Mouse (Mus musculus) embryonic fibroblast, embryonic 13.5 days (primary cell): ENCODE measurements around the gene Otub2. TPM values are rescaled to one million over a fixed set of nuclear protein-coding genes. Genes with fewer than 3 reads are reported as not detected.

Source experiments
- H3K27ac ChIP-seq: 2 replicates; pipeline ENCODE4 v1.5.1; 2012; ENCODE audit warnings: low read length, control low read depth, inconsistent platforms; ENCODE audit not compliant: insufficient read depth
- H3K4me1 ChIP-seq: 2 replicates; pipeline ENCODE4 v1.6.1; 2011; ENCODE audit warnings: low read length; ENCODE audit not compliant: control insufficient read depth, insufficient read depth
- H3K4me3 ChIP-seq: 2 replicates; pipeline ENCODE4 v1.5.1; 2011; ENCODE audit warnings: mild to moderate bottlenecking, control low read depth, low read length; ENCODE audit not compliant: insufficient read depth
- CTCF ChIP-seq: IDR thresholded peaks from 2 replicates; pipeline ENCODE4 v1.5.1; 2011; ENCODE audit warnings: mild to moderate bottlenecking, control low read depth, low read length, moderate library complexity, borderline replicate concordance; ENCODE audit not compliant: insufficient read depth
- POLR2A ChIP-seq: IDR thresholded peaks from 2 replicates; pipeline ENCODE4 v1.6.1; 2011; ENCODE audit warnings: low read depth, mild to moderate bottlenecking, control low read depth, low read length, moderate library complexity
- polyA plus RNA-seq: library from polyadenylated mRNA; stranded (reverse); fragments of >200 nt; gene quantifications from 2 replicates; pipeline ENCODE4 v1.2.4, GENCODE M21; 2011; ENCODE audit warnings: low read depth; ENCODE audit not compliant: missing spikeins, insufficient read length

Otub2 gene
- polyA plus RNA-seq, 1 experiment = 13.3 TPM

DNA sequence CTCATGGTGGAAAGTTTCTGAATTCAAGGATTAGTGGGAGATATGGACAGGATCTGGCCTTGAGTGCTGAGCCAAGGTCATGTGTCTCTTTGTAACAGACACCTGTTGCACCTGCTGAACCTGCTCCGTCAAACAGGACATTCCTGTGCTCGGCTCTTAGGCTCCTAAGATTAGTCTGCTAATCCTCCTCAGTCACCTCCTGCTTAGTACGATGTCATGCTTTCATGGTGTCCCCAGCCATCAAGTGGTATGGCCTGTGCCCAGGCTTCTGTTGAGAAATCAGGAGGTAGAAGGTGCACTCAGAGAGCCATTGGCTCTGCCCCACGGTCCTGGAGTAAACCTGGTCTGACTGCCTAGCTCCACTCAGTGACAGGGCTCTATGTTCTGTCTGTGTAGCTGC lies 17.6 kb upstream of the Otub2 start:
- no peak overlapping the region for H3K4me3 ChIP-seq
- H3K4me1 ChIP-seq = no peaks in the 10 kb centered on the region
- TF ChIP-seq POLR2A (no peak), CTCF (no peak)
- no peak overlapping the region for H3K27ac ChIP-seq

DNA sequence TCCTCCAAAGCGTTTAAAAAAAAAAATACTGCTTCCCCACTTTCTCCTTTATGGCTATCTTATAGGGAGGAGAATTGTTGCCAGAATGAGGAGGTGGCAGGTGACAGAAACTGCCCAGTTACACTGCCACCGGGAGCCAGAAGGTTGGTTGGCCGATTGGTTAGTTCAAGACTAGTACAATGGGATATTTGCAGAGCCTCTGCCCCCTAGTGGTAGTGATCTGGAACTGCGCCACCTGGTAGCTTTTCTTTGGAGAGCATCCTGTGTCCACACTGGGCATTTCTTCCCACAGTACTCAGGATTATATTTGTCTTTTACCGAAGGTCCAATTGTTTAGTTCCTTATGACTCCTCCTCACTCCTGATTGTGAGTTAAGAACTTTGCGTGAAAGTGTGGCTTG lies 16.8 kb upstream of the Otub2 start:
- TF ChIP-seq CTCF = peak; percentile 31; the same call in 1 of the 2 replicates
- no peak for TF ChIP-seq POLR2A

GRCm38 (mm10) chr12:103373530-103374236 lies 14.8 kb upstream of the Otub2 start:
- no peaks in the 10 kb centered on the region for H3K4me1 ChIP-seq
- H3K4me3 ChIP-seq = no peak overlapping the region
- TF ChIP-seq POLR2A (no peak), CTCF (no peak)
- no peak overlapping the region for H3K27ac ChIP-seq

More for the DNA sequence above, 16.8 kb upstream of the Otub2 start:
- Histone ChIP-seq H3K4me3 (no peak overlapping the region), H3K27ac (no peak overlapping the region), H3K4me1 (no peaks in the 10 kb centered on the region)

DNA sequence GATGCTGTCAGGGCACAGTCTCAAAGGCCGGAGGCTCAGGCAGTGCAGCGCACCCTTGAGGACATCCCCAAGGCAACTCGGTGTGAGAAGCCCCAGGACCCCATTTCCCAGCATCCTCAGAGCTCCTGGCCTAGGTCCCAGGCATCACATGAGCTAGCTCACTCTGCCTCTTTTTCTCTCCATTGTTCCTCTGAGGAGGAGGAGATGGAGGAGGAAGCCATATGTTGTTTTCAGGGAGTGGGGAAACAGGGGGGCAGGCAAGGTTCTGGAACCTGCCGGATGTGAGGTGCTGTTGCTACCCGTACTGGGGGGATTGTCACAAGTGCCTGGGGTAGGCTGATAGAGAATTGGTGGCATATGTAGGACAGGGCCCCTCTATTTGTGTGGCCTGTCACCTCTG lies 12.4 kb upstream of the Otub2 start:
- H3K4me1 ChIP-seq = no peaks in the 10 kb centered on the region
- no peak overlapping the region for H3K27ac ChIP-seq
- TF ChIP-seq POLR2A (no peak), CTCF (no peak)
- no peak overlapping the region for H3K4me3 ChIP-seq

DNA sequence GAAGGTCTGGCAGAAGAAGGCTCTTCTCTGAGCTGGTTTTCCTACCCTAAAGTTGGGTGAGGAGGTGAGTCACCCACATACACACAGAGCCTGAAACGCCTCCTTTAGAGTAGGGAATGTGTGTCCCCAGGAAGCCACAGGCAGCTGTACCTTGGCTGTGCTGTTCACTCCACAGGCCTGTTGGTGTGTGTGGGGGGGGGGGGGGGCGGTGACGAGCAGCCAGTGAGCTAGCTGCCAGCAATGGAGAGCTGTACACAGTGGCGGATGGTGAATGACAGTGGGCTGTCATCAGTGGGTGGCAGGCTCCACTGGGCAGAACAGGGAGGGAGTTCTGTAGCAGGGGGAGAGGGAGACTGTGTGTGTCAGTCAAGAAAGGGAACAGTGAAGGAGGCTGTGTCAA lies 11.7 kb upstream of the Otub2 start:
- TF ChIP-seq CTCF = no peak
- TF ChIP-seq POLR2A = no peak
- Histone ChIP-seq H3K4me1 (no peaks in the 10 kb centered on the region), H3K27ac (no peak overlapping the region), H3K4me3 (no peak overlapping the region)

DNA sequence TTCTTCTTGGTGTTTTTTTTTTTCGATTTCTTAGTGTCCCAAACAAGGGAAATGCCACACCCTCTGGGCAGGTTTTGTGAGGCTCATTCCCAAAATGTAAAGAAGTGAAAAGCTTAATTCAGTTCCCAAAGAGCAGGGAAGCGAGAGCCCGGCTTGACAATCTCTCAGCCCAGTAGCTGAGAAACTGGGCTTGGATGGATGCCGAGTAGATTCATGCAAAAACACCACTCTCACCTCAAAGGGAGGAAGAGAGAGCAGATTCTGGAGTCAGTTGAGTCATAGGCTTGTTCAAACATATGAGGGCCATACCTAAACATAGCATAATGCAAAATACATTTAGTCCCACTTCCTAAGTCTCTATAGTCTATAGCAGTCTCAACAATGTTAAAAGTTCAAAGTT lies 8.3 kb upstream of the Otub2 start:
- TF ChIP-seq POLR2A (no peak), CTCF (no peak)
- Histone ChIP-seq H3K4me3 (no peak overlapping the region), H3K4me1 (no peaks in the 10 kb centered on the region)

GRCm38 (mm10) chr12:103389348-103389727 lies 856 bp downstream of the Otub2 start:
- Histone ChIP-seq H3K4me1 (no peaks in the 10 kb centered on the region), H3K4me3 (peak overlapping the region; percentile 69), H3K27ac (no peak overlapping the region)
- TF ChIP-seq CTCF (no peak), POLR2A (0 out of 2 replicates have a peak, but pooled peaks have one; percentile 23)

More for the DNA sequence above, 8.3 kb upstream of the Otub2 start:
- H3K27ac ChIP-seq = no peak overlapping the region

DNA sequence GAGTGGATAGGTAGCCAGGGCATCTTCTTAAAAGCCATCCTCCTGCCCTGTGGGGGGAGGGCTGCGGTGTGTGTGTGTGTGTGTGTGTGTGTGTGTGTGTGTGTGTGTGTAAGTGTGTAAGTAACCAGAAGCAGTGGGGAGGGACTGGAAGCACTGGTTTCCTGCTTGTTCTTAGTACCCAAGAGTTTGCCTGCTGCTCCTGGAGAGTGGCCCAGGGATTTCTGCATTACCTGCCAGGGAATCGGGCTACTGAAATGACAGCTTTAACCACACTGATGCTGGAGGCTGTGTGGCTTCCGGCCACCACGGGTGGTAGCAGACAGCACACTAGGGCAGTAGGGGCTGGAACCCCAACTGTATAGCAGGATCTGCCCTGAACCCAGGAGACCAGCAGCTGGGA lies 1.5 kb downstream of the Otub2 start:
- H3K4me1 ChIP-seq = no peaks in the 10 kb centered on the region
- H3K27ac ChIP-seq = no peak overlapping the region
- TF ChIP-seq POLR2A = no peak
- TF ChIP-seq CTCF = no peak
- H3K4me3 ChIP-seq = peak overlapping the region; percentile 8; the same call in 1 of the 2 replicates

DNA sequence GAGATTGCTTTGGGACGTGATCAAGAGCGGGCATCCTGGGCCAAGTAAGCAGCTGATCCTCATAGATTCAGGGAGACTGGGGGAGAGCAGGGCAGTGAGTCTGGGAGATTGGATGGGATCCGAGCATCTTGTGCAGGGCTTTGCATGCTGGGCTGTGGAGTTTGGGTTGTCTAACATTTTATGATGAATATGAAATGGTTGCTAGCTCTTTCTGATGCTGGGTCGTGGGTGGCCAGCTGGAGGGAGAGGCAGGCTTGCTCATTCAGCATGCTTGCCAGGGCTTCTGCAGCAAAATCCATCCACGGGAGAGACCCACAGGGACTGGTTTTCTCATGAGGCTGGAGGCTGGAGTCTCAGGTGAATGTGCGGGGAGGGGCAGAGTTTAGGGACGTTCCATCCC lies 2.6 kb downstream of the Otub2 start:
- Histone ChIP-seq H3K4me3 (no peak overlapping the region), H3K27ac (no peak overlapping the region), H3K4me1 (no peaks in the 10 kb centered on the region)
- TF ChIP-seq CTCF = no peak

GRCm38 (mm10) chr12:103393528-103393927 lies 5.0 kb downstream of the Otub2 start:
- no peak overlapping the region for H3K4me3 ChIP-seq
- H3K27ac ChIP-seq = no peak overlapping the region
- no peaks in the 10 kb centered on the region for H3K4me1 ChIP-seq
- no peak for TF ChIP-seq POLR2A
- no peak for TF ChIP-seq CTCF
